Mouse (Mus musculus) embryonic facial prominence, embryonic 15.5 days (tissue): ENCODE data around the gene Fndc9. TPM values are rescaled to one million over a fixed set of nuclear protein-coding genes. Genes with fewer than 3 reads are reported as not detected.

Experiments
- ATAC-seq: fragments of 200-750 bp; cut with Nextera tagmentation; 2 replicates; pipeline ENCODE4 v1.8.0; 2017; ENCODE audit warnings: low read depth, moderate TSS enrichment; ENCODE audit not compliant: insufficient number of reproducible peaks, low FRiP score, low TSS enrichment
- H3K27ac ChIP-seq: fragments of 300-500 bp; sonication (generic); replicated peaks from 2 replicates; pipeline ENCODE4 v1.5.1; 2015; ENCODE audit warnings: mild to moderate bottlenecking, inconsistent platforms
- H3K27me3 ChIP-seq: fragments of 300-500 bp; sonication (generic); 2 replicates; pipeline ENCODE4 v1.6.1; 2015; ENCODE audit warnings: inconsistent platforms
- H3K36me3 ChIP-seq: fragments of 300-500 bp; sonication (generic); 2 replicates; pipeline ENCODE4 v1.6.1; 2015; ENCODE audit warnings: mild to moderate bottlenecking, inconsistent platforms
- H3K4me1 ChIP-seq: fragments of 300-500 bp; sonication (generic); 2 replicates; pipeline ENCODE4 v1.6.1; 2015; ENCODE audit warnings: inconsistent platforms
- H3K4me2 ChIP-seq: fragments of 300-500 bp; sonication (generic); replicated peaks from 2 replicates; pipeline ENCODE4 v1.6.1; 2015; ENCODE audit warnings: mild to moderate bottlenecking, inconsistent platforms
- H3K4me3 ChIP-seq: fragments of 300-500 bp; sonication (generic); replicated peaks from 2 replicates; pipeline ENCODE4 v1.5.1; 2015; ENCODE audit warnings: mild to moderate bottlenecking, inconsistent platforms
- H3K9ac ChIP-seq: fragments of 300-500 bp; sonication (generic); 2 replicates; pipeline ENCODE4 v1.6.1; 2015; ENCODE audit warnings: inconsistent platforms
- H3K9me3 ChIP-seq: fragments of 300-500 bp; sonication (generic); replicated peaks from 2 replicates; pipeline ENCODE4 v1.6.1; 2016; ENCODE audit warnings: inconsistent platforms
- WGBS: fragments of 180-500 bp; shearing (Covaris S2); methylation state at CpG from one replicate; pipeline ENCODE4 v1.1.7; 2015; 5-methylcytosine and 5-hydroxymethylcytosine counted together
- polyA plus RNA-seq: library from polyadenylated mRNA; unstranded; fragments of >200 nt; fragmentation: Nextera tagmentation; extraction: Ambion mirVana; gene quantifications from 2 replicates; pipeline ENCODE4 v1.2.1, GENCODE M21; 2015

Fndc9 gene
- polyA plus RNA-seq, 1 experiment from 2014 or later: 3.4 TPM

GRCm38 (mm10) chr11:46236976-46237375 lies 1.6 kb downstream of the Fndc9 start:
- no peaks in the 10 kb centered on the region for H3K4me1 ChIP-seq
- no peak overlapping the region for H3K9ac ChIP-seq
- no peak for ATAC-seq
- H3K36me3 ChIP-seq: no peaks in the 10 kb centered on the region
- no peak overlapping the region for H3K4me3 ChIP-seq
- WGBS: 37% methylated on average over 4 of the region's 4 CpGs
- no peaks in the 10 kb centered on the region for H3K27me3 ChIP-seq
- H3K27ac ChIP-seq: no peak overlapping the region
- H3K9me3 ChIP-seq: no peaks in the 10 kb centered on the region
- H3K4me2 ChIP-seq: no peak overlapping the region

- no peak for ATAC-seq
- 90% methylated on average over 7 of the region's 7 CpGs for WGBS
- no peak overlapping the region for H3K27ac ChIP-seq
- H3K4me2 ChIP-seq: no peak overlapping the region
- H3K27me3 ChIP-seq: no peaks in the 10 kb centered on the region
- no peak overlapping the region for H3K4me3 ChIP-seq
- no peaks in the 10 kb centered on the region for H3K36me3 ChIP-seq
- no peaks in the 10 kb centered on the region for H3K4me1 ChIP-seq
- no peak overlapping the region for H3K9ac ChIP-seq
- H3K9me3 ChIP-seq: no peaks in the 10 kb centered on the region
Measured at GRCm38 (mm10) chr11:46241150-46241673, 5.9 kb downstream of the Fndc9 start.

DNA sequence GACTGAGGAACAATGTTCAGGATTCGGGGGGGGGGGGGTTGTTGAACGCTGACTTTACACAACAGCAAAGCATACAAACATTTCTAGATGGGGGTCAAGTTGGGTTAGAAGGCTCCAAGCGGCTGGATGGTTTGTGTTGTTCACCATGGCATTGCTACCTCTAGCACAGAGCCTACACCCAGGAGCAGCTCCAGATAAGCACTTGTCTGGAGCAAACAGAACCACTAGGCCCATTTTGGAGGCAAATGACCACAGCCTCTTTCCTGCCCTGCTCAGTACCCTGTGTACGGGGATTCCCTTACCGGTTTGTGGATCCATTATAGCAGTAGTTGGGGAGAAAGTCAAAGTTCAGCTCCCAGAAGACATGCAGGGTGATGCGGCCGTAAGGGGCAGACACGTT lies 6.7 kb downstream of the Fndc9 start:
- H3K4me2 ChIP-seq: no peak overlapping the region

GRCm38 (mm10) chr11:46244731-46245604 lies 9.6 kb downstream of the Fndc9 start:
- ATAC-seq: no peak
- Histone ChIP-seq H3K4me1 (no peaks in the 10 kb centered on the region), H3K4me2 (no peak overlapping the region), H3K9me3 (no peaks in the 10 kb centered on the region), H3K27me3 (no peaks in the 10 kb centered on the region), H3K9ac (no peak overlapping the region), H3K4me3 (no peak overlapping the region), H3K36me3 (no peaks in the 10 kb centered on the region), H3K27ac (no peak overlapping the region)
- WGBS: 89% methylated on average over 23 of the region's 23 CpGs

More for the DNA sequence above, 6.7 kb downstream of the Fndc9 start:
- WGBS: 90% methylated on average over 8 of the region's 8 CpGs
- Histone ChIP-seq H3K27me3 (no peaks in the 10 kb centered on the region), H3K27ac (no peak overlapping the region), H3K4me3 (no peak overlapping the region), H3K4me1 (no peaks in the 10 kb centered on the region), H3K9ac (no peak overlapping the region), H3K9me3 (no peaks in the 10 kb centered on the region), H3K36me3 (no peaks in the 10 kb centered on the region)
- ATAC-seq: no peak

DNA sequence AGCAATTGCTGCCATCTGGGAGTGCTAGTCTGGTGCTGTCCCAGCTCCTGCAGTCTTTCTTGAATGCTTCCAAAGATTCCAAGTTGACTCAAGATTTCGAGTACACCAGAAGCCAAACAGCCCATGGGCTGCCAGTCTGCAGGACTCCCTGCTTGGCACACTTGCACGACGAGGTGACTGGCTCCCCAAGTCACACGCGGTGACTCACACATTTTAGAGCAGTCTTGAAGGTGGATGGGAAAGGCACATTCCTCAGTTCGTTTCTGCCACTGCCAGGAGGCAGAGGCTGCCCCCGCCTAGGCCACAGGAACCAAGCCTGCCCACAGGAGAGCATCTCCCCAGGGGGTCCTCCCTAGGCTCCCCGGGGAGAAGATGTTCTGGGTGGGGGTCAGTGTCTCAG lies 10.6 kb downstream of the Fndc9 start:
- no peak for ATAC-seq
- Histone ChIP-seq H3K36me3 (no peaks in the 10 kb centered on the region), H3K4me3 (no peak overlapping the region), H3K9ac (no peak overlapping the region), H3K4me2 (no peak overlapping the region), H3K27me3 (no peaks in the 10 kb centered on the region), H3K9me3 (no peaks in the 10 kb centered on the region), H3K4me1 (no peaks in the 10 kb centered on the region), H3K27ac (no peak overlapping the region)
- WGBS: 58% methylated on average over 8 of the region's 8 CpGs

DNA sequence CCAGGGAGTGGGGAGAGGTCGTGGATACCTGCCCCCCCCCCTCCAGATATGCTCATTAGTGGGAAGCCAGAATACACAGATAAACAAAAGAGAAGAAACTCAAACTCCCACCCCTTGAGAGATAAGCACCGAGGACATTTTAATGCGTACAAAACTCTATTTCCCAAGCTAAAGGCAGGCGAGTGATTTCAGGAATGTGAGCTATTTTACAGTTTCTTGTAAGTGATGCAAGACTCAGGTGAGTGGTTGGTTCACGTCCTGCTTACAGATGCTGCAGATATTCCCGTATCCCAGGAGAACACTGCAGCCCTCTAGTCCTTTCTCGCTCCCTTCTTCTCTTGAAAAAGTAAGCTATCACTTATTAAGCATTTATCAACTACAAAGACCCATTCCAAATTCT lies 11.1 kb downstream of the Fndc9 start:
- H3K27me3 ChIP-seq: no peaks in the 10 kb centered on the region
- no peaks in the 10 kb centered on the region for H3K4me1 ChIP-seq
- ATAC-seq: no peak
- H3K27ac ChIP-seq: no peak overlapping the region
- H3K4me3 ChIP-seq: no peak overlapping the region
- WGBS: 76% methylated on average over 7 of the region's 7 CpGs
- no peaks in the 10 kb centered on the region for H3K36me3 ChIP-seq
- H3K9me3 ChIP-seq: no peaks in the 10 kb centered on the region
- no peak overlapping the region for H3K4me2 ChIP-seq
- no peak overlapping the region for H3K9ac ChIP-seq

- no peak for ATAC-seq
- Histone ChIP-seq H3K36me3 (no peaks in the 10 kb centered on the region), H3K4me1 (no peaks in the 10 kb centered on the region), H3K4me3 (no peak overlapping the region), H3K27ac (no peak overlapping the region), H3K9me3 (no peaks in the 10 kb centered on the region), H3K27me3 (no peaks in the 10 kb centered on the region), H3K4me2 (no peak overlapping the region), H3K9ac (no peak overlapping the region)
- WGBS: 86% methylated on average over 3 of the region's 3 CpGs
Measured at GRCm38 (mm10) chr11:46248352-46248751, 13.0 kb downstream of the Fndc9 start.

DNA sequence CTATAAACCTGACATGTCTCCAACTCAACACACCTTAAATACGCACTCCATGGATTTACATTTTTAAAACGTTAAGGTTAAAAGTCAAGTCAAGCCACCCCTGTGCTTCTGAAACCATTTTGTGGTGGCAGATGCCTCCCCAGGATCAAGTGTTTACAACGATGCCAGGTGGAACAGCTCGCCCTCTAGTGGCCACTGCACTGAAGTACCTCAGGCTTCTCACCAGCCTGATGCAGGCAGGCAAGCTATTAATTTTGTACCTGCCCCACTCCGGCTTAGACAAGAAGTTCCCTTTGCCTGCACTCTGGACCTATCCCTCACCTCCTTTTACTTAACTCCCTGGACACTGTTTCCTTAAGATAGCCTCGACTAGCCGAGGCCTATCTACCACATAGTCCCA lies 16.7 kb downstream of the Fndc9 start:
- no peak overlapping the region for H3K4me3 ChIP-seq
- H3K9ac ChIP-seq: no peak overlapping the region
- ATAC-seq: no peak
- H3K4me2 ChIP-seq: no peak overlapping the region
- no peaks in the 10 kb centered on the region for H3K9me3 ChIP-seq
- 26% methylated on average over 7 of the region's 7 CpGs for WGBS
- no peaks in the 10 kb centered on the region for H3K36me3 ChIP-seq
- no peaks in the 10 kb centered on the region for H3K4me1 ChIP-seq
- H3K27ac ChIP-seq: no peak overlapping the region
- no peaks in the 10 kb centered on the region for H3K27me3 ChIP-seq

GRCm38 (mm10) chr11:46255291-46255690 lies 20.0 kb downstream of the Fndc9 start:
- H3K4me2 ChIP-seq: no peak overlapping the region
- H3K9ac ChIP-seq: no peak overlapping the region
- no peak overlapping the region for H3K27ac ChIP-seq
- no peaks in the 10 kb centered on the region for H3K4me1 ChIP-seq
- no peaks in the 10 kb centered on the region for H3K9me3 ChIP-seq
- H3K4me3 ChIP-seq: no peak overlapping the region
- ATAC-seq: no peak
- WGBS: 83% methylated on average over 2 of the region's 2 CpGs
- H3K36me3 ChIP-seq: no peaks in the 10 kb centered on the region
- H3K27me3 ChIP-seq: no peaks in the 10 kb centered on the region

DNA sequence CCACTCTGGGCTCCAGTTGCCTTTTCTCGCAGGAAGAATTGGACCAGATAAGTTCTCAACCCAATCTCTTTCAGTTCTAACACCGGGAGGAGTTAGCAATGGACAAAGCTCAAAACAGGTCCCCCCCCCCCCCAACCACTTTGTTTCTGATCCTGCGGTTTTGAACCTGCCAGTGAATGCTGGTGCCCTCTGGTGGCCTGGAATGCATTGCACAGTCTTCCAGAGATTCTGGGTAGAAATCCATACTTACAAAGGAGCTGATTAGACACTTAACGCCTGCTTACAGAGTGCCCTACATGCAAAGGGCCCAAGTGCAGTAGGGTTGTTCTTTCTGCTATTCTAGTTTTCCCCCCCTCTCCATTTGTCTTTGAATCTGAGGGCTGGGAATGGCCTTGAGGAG lies 22.9 kb downstream of the Fndc9 start:
- 66% methylated on average over 4 of the region's 4 CpGs for WGBS
- H3K27me3 ChIP-seq: no peaks in the 10 kb centered on the region

DNA sequence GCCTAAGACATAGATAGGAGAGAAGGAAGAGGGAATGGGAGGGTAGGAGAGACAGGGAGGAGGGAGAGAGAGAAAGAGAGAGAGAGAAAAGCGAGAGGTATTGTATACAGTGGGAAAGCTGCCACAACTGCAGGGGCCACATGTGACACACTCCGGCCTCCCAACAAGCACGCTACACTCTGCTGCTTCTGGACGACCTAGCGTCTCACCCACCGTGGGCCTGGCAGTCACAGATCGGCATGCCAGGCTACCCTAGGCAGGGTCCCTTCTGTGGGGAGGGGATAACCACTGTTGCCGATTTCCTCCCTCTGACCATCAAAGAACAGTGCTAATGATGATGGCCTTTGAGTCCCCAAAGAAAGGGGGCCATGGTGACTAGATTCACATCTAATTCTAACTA lies 23.4 kb downstream of the Fndc9 start:
- Histone ChIP-seq H3K4me1 (no peaks in the 10 kb centered on the region), H3K9ac (no peak overlapping the region), H3K36me3 (no peaks in the 10 kb centered on the region), H3K4me3 (no peak overlapping the region), H3K27me3 (no peaks in the 10 kb centered on the region), H3K9me3 (no peaks in the 10 kb centered on the region), H3K27ac (no peak overlapping the region), H3K4me2 (no peak overlapping the region)
- 88% methylated on average over 8 of the region's 8 CpGs for WGBS
- ATAC-seq: no peak

More for the DNA sequence above, 22.9 kb downstream of the Fndc9 start:
- no peaks in the 10 kb centered on the region for H3K36me3 ChIP-seq
- no peak overlapping the region for H3K4me2 ChIP-seq
- H3K9ac ChIP-seq: no peak overlapping the region
- no peak overlapping the region for H3K4me3 ChIP-seq
- no peak overlapping the region for H3K27ac ChIP-seq
- no peaks in the 10 kb centered on the region for H3K4me1 ChIP-seq
- ATAC-seq: no peak
- H3K9me3 ChIP-seq: no peaks in the 10 kb centered on the region

DNA sequence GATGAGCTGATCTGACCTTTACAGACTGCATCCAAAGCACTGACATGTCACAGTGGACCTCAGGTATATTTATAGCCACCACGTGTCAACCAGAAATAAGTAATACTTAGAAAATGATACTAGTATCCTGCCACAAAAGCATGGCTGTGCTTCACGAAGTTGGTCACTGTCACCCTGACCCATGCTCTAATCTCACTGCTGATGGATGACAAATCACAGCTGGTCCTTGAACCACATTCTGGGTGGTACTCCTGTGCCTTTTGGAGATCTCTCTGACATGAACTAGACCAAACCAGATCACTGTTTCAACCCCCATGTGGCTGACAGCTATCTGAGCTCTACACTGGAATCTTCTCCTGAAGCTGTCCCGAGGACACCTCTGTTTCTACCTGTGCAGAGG lies 27.5 kb downstream of the Fndc9 start:
- Histone ChIP-seq H3K9me3 (no peaks in the 10 kb centered on the region), H3K27ac (no peak overlapping the region), H3K9ac (no peak overlapping the region), H3K4me2 (no peak overlapping the region), H3K36me3 (no peaks in the 10 kb centered on the region), H3K4me1 (no peaks in the 10 kb centered on the region), H3K27me3 (no peaks in the 10 kb centered on the region), H3K4me3 (no peak overlapping the region)
- WGBS: 71% methylated on average over 3 of the region's 3 CpGs
- no peak for ATAC-seq
